Mouse (Mus musculus): ENCODE data around the gene Dscam.
"Not testable (repeated sequence)": the region's sequence is repeated elsewhere in the genome, so short reads cannot be mapped to it uniquely, and the experiment has no call there.

Dscam gene

DNA sequence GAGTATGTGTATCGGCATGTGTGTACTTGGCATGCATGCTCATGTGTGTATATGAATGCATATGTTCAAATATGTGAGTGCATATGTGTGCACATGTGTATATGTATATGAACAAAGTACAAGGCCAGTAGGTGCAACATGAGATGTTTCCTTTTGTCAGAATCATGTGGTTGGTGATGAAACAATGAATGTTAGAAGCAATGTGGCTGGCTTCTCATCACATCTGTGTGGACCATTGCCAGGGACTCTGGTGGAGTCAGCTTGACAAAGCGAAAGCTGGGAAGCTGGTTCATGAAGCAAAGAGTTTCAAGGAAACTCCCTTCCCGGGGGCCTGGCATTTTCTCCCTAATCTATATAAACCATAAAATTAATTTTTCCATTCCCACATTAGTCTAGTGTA lies 286.0 kb downstream of the Dscam start:
- DNase-seq (ENCODE audit: low read depth), result not testable (repeated sequence)

DNA sequence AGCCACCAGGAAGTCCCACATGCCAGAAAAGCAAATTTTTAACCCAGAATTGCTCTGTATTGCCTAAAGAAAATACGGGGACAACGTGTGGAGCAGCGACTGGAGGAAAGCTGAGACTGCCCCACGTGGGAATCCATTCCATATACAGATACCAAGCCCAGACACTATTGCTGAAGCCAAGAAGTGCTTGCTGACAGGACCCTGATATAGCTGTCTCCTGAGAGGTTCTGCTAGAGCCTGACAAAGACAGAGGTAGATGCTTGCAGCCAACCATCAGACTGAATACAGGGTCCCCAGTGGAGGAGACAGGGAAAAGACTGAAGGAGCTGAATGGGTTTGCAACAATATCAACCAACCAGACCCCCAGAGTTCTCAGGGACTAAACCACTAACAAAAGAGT lies 293.3 kb downstream of the Dscam start:
- DNase-seq (ENCODE audit: low read depth), result no peak

DNA sequence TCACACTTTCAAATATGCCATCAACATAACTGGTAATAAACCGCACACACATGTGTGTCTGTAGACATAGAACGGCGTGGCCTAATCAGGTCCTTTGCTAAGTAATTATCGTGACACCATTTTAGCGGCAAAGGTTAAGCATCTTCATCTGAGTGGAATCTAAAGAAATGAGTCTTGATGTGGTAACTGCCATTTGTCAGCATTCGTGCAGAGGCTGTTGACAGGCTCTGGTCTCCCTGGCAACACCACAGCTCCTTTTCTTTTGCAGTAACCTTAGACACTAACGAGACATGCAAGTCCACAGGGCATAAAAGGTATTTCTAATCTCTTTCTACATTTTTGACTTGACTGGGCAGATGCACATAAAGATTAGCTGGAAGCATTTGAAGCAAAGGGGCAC lies 297.8 kb downstream of the Dscam start:
- DNase-seq (ENCODE audit: low read depth), result no peak

DNA sequence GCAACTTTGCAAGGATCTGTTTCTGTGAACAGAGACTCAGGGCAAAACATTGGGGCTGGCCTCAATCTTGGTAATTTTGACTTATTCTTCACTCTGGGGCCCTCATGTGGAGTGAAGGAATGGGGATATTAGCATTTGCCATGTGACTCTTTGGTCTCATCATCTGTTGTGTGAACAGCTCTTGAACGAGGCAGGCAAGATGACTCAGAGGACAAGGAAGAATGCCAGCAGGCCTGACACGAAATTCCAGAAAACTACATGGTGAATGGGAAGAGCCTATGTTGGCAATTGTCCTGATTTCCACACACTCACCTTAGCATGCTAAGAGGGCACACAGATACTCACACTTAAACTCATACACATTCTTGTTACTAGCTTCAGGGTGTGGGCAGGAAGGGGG lies 313.0 kb downstream of the Dscam start:
- peak; percentile 50 for DNase-seq (ENCODE audit: low read depth)

DNA sequence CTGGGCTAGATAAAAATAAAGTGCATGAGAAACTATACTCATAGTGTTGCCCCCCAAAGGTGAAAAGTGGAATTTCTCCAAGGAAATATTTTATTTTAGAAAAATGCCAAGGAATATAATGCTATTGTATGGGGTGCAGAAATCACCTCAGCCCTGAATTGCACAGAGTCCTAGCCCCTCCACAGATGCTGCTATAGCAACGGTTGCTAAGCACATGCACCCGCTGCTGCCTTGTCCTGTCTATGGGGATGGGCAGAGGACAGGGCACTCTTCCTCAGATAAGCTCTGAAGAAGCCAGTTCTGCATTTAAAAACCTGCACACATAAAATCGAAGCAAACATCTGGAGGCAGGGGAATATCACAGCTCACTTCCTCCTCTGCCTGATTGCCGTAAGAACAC lies 315.5 kb downstream of the Dscam start:
- no peak for DNase-seq (ENCODE audit: low read depth)

DNA sequence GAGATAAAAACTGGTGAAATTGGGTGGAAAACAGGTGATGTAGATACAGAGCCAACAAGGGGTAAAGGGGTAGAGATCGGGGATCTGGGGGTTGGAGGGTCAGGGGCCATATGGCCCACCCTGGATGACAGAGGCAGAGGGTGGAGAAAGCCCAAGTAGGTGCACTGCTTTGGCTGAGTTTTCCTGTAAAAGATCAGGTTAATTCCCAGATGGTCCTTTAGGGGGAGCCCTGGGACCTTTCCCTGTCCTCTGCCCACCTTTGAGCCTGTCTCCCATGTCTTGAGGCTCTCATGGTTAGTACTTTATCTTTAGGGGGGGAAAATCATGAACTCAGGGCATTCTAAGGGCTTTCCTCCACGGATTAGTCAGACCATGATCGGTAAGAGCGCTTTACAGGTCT lies 318.2 kb downstream of the Dscam start:
- peak; percentile 14 for DNase-seq (ENCODE audit: low read depth)

DNA sequence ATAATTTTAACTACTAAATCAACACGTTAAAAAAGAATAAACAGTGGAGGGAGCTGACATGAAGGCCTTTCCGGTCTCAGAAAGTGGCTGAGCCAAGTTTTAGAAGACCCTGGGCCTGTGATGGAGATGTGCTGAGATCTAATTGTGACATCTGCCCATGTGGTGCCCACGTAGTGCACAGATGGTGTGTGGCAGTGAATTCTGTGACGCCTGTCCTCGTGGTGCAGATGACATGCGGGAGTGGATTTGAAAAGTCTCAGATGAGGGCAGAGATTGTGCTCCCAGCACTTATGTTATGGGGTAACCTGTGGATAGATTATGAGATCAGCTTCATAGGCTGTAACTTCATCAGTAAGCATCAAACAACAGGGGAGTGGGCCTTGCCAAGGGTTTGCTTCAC lies 321.6 kb downstream of the Dscam start:
- DNase-seq (ENCODE audit: low read depth), result no peak

DNA sequence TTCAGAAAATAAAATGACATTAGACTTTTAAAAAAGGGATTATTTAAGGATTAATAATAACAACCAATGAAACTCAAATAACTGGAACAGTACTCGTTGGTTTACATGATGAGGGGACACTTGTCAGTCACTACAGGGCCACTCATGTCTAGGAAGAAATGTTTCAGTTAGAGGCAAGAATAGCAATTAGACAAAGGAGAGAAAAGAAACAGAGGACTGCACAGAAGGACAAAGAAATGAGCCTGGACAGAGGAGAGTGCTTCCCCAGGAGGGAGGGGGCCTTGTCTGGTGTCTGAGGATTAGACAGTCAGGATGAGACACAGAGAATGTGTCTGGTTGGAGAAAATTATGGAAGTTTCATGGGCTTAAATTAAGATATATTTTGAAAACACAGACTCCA lies 324.0 kb downstream of the Dscam start:
- DNase-seq (ENCODE audit: low read depth), result no peak

DNA sequence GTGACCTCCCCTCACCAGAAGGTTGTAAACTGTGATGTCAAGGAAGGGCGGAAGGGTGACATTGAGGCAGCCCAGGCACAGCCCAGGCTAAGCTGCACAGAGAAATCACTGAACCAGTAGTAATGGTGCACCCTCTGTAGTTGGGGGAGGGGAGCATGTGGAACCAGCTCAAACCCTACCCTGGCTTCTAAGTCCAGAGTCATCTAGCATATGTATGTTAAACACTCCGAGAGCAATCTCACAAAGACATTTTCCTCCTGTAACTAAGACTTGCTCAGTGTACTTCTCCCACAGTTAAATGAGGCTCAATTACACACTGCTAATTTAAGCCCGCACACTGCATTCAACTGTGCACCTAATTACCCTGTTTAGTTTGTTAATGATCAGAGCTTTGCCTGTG lies 324.4 kb downstream of the Dscam start:
- DNase-seq (ENCODE audit: low read depth), result no peak

DNA sequence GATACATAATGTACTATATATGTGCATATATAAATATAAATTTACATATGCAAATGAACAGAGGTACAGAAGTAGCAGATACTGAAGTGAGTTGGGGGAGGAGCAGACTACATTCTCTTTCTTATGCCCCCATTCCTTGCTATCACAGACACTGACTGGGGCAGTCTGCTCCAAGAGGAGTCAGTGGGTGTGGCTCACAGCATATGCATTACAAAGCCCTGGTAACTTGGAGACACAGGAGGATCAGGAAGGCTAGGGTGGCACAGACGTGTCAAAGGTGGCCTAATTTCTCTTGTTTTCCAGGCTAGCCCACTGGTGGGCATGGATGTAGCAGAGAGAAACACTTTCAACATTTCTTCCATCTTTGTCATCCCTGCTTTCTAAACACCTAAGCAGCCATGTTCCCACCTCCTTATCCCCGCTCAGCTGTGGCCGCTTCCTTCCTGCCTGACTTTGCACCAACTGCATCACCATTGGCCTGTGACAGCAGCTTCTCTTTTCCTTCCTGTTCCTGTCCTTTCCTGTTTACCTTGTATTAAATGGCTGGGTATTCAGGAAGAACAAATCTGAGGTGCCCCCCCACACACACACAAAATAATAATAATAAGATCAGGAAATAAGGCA lies 325.0 kb downstream of the Dscam start:
- DNase-seq (ENCODE audit: low read depth), result no peak

DNA sequence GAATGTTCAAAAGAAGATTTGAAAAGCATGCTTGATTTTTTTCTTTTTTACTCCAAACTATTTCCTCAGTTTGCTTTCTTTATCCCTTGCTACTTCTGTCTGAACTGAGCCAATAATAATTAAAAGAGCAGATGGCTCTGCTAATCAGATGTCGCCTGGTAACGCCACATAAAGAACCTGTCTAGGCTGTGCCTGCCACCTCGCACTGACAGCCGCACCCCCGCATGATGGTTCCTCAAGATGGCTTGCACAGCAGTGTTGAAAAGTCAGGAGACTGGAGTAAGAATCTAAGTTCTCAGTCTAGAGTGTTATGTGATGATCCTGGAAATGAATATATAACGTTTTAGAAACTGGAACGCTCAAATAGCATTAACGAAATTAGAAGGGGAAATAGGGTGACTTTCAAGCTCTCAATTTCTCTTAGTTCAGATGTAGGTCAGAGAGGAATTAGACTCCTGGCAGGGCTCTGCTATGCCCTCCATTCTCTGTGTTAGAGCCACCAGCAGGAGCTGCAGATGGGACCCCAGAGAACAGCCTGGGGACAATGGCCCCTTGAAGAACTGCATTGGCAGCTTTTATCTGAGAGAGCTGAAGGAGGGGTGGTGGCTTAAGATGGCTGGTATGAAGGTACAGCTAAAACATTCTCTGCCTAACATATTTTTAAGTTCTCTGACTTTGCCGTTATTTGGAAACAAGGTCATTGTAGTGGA lies 326.7 kb downstream of the Dscam start:
- no peak for DNase-seq (ENCODE audit: low read depth)

DNA sequence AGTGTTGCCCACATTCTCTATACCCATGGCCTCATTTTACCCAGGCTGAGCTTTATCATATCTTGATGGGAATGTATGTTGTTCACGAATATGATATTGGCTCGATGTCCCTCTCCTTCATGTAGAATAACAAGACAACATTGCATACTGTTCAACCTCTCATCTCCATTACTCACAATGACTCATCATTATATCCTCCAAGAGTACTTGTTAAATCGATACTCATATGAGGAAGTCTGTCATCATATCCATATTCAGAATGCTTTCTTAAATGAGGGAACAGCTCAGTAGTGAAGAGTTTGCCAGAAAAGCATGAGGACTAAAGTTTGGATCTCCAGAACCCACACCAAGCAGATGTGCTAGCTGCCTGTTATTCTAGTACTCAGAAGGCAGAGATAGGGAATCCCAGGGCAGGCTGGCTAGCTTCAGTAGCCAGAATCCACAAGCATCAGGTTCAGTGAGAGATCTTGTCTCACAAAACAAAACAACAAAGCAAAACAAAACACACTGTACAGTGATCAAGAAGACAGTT lies 327.7 kb downstream of the Dscam start:
- DNase-seq (ENCODE audit: low read depth), result no peak

DNA sequence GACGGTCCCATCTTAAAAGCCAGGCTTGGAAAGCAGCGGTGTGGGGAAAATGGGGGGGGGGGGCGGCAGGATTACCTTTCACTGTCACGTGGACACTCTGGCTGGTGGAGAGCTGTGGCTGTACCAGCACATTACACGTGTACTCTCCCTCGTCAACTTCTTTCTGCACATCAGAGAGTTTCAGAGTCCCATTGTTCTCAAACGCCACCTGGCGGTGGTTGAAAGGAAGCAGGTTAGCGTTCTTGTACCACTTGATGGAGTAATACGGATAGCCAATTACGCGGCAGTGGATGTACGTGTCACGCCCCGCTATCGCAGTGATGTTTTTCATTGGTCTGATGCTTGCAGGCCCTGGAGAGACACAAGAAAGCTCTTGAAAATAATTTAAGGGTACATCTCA lies 350.9 kb downstream of the Dscam start:
- DNase-seq (ENCODE audit: low read depth), result peak; percentile 9

DNA sequence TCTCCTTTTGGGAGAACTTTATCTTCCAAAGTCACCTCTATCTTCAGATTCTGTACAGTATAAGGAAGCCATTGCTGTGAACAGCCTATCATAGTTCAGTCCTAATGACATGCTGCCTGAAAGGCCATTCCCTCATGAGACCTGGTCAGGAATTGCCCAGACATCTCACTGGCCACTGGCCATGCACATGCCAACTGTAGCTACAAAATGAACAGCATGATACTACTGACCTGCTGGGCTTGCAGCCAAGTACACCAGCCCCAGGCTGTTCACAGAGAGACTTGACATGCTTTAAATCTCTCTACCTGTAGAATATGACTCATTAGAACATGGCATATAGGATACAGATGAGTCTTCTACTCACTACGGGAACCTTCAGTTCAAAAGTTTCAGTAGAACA lies 364.3 kb downstream of the Dscam start:
- no peak for DNase-seq (ENCODE audit: low read depth)

DNA sequence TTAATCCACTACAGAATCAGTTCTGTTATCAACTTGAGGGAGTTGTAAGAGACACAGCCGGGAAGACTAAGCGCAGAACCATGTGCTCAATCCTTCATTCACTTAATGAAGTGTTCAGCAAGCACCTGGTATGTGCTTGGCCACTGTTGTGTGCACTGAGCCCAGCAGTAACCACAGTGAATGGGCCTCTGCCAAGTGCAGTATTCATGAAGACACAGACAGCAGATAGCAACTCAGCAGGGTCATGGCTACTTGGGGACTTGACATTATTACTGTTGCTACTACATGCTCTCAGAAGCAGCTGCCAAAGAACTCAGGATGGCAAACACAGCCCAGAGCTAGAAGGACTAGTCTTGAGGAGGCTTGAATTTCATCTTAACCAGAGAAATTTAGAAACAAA lies 367.9 kb downstream of the Dscam start:
- DNase-seq (ENCODE audit: low read depth), result no peak

DNA sequence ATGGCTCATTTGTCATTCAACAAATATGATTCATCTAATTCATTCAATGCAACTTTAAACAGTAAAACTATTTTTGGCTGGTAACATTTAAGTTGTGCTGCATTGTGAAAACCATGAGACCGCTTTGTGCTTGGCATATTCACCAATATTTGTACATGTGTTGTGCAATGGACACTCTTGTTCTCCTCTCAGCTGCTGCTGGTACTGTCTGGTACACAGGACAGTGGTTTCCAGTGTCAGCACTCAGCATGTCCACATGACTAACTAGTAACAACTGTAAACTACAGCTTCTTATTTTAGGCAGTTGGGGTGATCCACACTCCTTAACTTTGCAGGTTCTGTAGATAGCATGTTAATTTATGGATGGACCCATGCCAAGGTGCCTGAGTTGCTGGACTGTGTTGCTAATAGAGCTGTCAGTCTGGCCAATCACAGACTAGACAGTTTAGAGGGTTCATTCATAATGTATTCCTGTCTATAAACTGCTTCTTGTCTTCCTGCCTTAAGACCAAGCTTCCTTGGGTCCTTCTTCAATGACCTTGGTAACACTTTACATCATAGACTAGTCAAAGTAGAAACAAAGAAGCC lies 368.8 kb downstream of the Dscam start:
- DNase-seq (ENCODE audit: low read depth), result no peak

DNA sequence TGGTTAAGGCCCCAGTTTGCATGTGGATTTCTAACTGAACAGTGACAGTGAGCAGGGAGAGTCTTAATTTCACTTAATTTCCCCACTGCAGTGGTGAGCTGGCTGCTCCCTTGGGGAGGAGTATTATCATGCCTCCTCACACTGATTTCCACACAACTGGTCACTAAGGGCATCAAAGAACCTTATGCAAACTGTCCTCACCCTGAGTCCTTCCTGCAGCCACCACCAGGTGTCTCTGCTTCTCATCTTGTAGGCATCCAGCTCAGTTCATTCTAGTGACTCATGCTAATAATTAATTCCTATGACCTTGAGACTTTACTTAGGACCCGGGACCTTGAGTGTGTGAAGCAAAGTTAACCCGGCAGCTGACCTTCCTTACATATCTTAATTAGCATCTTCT lies 375.1 kb downstream of the Dscam start:
- DNase-seq (ENCODE audit: low read depth), result peak; percentile 1

DNA sequence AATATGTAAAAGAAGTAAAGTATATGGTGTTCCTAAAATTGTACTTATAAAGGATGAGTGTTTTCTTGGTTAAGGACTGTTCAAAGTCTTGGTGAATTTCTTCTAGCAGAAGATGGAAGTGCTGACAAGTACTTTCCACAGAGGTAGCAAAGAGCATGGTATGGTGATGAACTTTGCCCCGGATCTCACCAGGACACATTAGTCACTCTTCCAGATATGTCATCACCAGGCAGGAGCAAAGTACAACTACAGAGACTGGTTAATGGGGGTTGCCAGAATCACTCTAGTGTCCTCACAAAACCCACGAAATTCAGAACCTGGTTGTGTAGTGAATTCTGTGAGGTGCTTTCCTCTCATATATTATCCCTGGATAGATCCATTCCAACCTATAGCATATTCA lies 379.2 kb downstream of the Dscam start:
- DNase-seq (ENCODE audit: low read depth), result no peak

DNA sequence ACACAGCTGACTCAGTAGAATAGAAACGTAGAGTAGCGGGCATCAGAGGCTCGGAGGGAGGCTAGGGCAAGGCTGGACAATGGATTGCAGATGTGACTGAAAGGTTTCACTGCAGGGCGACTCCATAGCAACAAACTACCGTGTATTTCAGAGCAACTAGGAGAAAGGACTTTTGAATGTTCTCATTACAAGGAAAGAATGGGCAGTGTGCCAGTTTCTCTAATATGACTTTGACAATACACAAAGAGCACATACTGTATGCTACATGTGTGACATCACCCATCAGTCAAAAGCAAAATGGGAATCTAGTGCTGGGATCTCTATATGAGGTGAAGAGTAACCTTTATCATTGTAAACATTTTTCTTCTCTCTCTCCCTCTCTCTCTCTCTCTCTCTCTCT lies 382.3 kb downstream of the Dscam start:
- no peak for DNase-seq (ENCODE audit: low read depth)

DNA sequence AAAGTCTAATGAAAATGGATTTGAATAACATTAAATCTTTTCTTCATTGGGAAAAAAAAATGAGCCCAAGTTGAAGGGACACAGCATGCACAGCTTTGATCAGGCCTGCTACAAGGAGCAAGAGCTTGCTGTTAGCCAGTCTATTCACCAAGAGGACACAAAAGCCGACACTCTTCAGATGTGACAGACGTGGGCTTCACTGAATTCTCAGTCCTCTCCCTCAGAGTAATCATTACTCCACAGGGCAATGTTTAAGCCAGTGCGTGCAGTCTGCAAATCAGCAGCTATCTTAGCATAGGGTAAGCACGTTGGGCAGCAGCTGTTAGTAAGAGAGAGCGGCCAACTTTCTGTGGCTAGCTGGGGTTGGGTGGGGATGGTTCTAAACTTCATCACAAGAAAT lies 391.5 kb downstream of the Dscam start:
- no peak for DNase-seq (ENCODE audit: low read depth)

DNA sequence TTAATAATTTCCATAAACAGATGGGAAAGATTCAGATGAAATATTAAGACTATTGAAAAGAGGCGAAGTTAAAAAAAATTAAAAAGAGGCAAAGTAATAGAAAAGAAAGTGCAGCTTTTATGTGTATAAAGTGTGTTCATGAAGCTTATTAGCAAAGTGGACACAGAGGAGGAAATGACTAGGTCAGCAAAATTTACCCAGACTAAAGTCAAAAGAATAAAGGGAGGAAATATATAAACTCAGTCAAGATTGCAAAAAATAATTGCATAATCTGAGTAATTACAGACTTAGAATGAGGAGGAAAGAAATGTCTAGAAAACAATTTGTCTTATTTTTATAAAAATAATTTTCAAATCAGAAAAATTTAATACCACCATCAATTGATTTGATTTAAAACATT lies 396.3 kb downstream of the Dscam start:
- DNase-seq (ENCODE audit: low read depth), result no peak

DNA sequence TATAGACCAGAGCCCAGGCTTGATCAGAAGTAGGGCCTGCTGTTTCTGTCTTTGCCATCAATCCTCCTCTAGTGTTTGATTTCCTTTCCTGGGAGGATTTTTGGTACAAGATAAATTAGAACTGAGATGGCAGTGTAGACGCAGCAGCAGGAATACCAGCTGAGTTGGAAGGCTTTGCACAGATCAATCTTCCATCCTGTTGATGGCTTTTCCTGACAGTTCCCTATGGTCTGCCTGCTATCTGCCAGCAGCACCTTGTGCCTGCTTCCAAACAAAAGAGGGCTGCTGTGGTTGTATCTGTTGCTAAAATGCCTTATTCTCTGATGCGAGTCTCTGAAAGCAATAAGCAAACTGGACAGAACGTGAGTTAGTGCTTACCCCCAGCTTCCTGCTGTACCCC lies 402.6 kb downstream of the Dscam start:
- no peak for DNase-seq (ENCODE audit: low read depth)

DNA sequence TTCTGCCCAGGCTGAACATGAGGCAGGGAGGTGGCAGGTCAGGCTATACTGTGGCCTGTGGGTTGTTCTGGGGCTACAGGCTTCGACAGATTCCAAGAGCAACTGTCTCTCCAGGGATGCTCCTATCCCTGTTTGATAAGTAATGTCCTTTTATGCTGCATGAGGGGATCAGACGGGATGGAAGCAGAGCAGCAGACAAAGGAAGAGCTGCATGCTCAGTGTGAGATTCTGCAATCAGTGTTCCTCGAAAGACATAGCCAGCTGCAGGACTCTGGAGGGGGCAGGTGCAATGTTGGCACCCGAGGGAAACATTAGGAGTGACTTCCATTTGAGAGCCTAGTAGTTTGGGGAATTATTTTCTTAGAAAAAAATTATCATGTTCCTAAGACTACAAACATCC lies 403.0 kb downstream of the Dscam start:
- no peak for DNase-seq (ENCODE audit: low read depth)

DNA sequence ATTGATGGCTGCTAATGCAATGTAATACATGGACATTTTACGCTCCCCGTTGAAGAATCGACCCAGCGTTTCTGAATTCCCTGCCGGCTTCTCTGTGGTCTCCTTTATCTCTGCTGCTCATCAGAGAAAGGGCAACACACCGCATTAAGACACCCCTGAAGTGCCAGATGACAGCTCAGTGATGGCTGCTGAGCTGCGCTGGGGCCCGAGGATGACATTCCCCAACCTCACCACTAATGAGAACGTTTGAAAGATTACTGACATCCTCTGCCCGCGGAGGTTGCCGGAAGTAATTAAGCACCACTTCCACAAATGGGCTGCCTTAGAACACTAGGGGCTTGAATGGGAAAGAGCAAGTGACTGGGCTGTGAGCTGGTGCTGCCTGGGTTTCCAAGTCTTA lies 409.3 kb downstream of the Dscam start:
- no peak for DNase-seq (ENCODE audit: low read depth)
